Mouse (Mus musculus): ENCODE measurements around the gene Ccz1. TPM values are rescaled to one million over a fixed set of nuclear protein-coding genes. Genes with fewer than 3 reads are reported as not detected.

Gene Ccz1
- polyA plus RNA-seq, 2 experiments: 21.9 to 46.8 TPM

DNA sequence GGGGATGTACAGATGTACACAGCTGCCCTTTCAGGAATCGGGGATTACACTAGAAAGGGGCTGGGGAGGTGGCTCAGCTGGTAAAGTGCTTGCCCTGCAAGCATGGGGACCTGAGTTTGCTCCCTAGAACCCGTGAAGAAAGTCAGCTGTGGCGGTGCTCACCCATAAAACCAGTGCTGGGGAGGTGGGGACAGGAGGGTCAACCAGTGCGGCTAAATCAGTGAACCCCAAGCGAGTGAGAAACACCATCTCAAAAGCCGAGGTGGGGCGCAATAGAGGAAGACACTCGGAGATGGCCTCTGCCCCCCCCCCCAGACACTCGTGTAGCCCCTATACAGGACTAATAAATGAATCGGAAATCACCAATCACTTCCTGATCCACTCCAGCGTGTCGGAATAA, 48.0 kb downstream of the Ccz1 start:
- Histone ChIP-seq H3K9ac (replicated peaks) (no peak overlapping the region), H3K27ac (no peak overlapping the region), H3K4me2 (ENCODE audit: low read depth) (no peak overlapping the region), H3K4me1 (replicated peaks; ENCODE audit: control insufficient read depth in 2 of 2, insufficient read depth in 2 of 2, low read length in 1 of 2) (no peaks in the 10 kb centered on the region), H3K4me3 (ENCODE audit: insufficient read depth in 1 of 2, low read depth in 2 of 2, low read length in 2 of 2) (no peak overlapping the region), H3K9me3 (ENCODE audit: control insufficient read depth, low read length) (no peaks in the 10 kb centered on the region), H3K36me3 (replicated peaks; ENCODE audit: control insufficient read depth, insufficient read depth, low read depth) (no peaks in the 10 kb centered on the region), H3K27me3 (ENCODE audit: control insufficient read depth, insufficient read depth, low read length) (no peaks in the 10 kb centered on the region; the same call in 1 of the 2 replicates)
- WGBS (ENCODE audit: insufficient replicate concordance): 72% methylated on average over 12 of the region's 12 CpGs
- no peak for TF ChIP-seq CTCF (IDR thresholded peaks at IDR 0.05; ENCODE audit: low read depth)
- no peak for TF ChIP-seq EP300 (IDR thresholded peaks at IDR 0.05; ENCODE audit: low read depth)
- ATAC-seq (ENCODE audit: insufficient read depth) (no peak), DNase-seq (ENCODE audit: low read depth in 3 of 3, low spot score in 3 of 3) (no peak)

- 62% methylated on average over 12 of the region's 12 CpGs for WGBS (ENCODE audit: insufficient replicate concordance)
- TF ChIP-seq EP300 (IDR thresholded peaks at IDR 0.05; ENCODE audit: low read depth) (no peak), CTCF (IDR thresholded peaks at IDR 0.05; ENCODE audit: low read depth) (no peak)
- Histone ChIP-seq H3K4me2 (ENCODE audit: low read depth) (no peak overlapping the region), H3K27me3 (ENCODE audit: control insufficient read depth, insufficient read depth, low read length) (no peaks in the 10 kb centered on the region; the same call in 1 of the 2 replicates), H3K4me3 (ENCODE audit: insufficient read depth in 1 of 2, low read depth in 2 of 2, low read length in 2 of 2) (no peak overlapping the region), H3K4me1 (replicated peaks; ENCODE audit: control insufficient read depth in 2 of 2, insufficient read depth in 2 of 2, low read length in 1 of 2) (no peaks in the 10 kb centered on the region), H3K9me3 (ENCODE audit: control insufficient read depth, low read length) (no peaks in the 10 kb centered on the region), H3K36me3 (replicated peaks; ENCODE audit: control insufficient read depth, insufficient read depth, low read depth) (no peaks in the 10 kb centered on the region), H3K9ac (replicated peaks) (no peak overlapping the region), H3K27ac (no peak overlapping the region)
- DNase-seq (ENCODE audit: low read depth in 3 of 3, low spot score in 3 of 3) (no peak), ATAC-seq (ENCODE audit: insufficient read depth) (no peak)
These were observed 48.9 kb downstream of the Ccz1 start for GRCm38 (mm10) chr5:143965586-143966345.

DNA sequence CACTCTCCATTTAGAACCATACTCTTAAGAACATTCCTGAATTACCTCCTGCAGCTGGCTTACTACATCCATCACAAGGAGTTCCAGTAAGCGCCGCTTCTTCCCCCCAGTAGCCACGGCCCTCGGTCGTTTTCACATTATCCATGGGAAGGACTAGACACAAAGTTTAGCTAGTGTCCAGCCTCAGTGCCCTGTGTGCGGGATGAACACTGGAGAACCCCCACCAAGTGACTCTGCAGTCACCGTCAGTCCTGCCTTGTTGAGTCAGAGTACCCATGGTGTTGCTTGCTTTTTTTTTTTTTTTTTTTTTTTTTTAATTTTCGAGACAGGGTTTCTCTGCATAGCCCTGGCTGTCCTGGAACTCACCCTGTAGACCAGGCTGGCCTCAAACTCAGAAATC, 53.5 kb downstream of the Ccz1 start:
- Histone ChIP-seq H3K4me1 (replicated peaks; ENCODE audit: control insufficient read depth in 2 of 2, insufficient read depth in 2 of 2, low read length in 1 of 2) (no peaks in the 10 kb centered on the region), H3K9me3 (ENCODE audit: control insufficient read depth, low read length) (no peaks in the 10 kb centered on the region), H3K36me3 (replicated peaks; ENCODE audit: control insufficient read depth, insufficient read depth, low read depth) (no peaks in the 10 kb centered on the region), H3K27me3 (ENCODE audit: control insufficient read depth, insufficient read depth, low read length) (no peaks in the 10 kb centered on the region), H3K4me3 (ENCODE audit: insufficient read depth in 1 of 2, low read depth in 2 of 2, low read length in 2 of 2) (no peak overlapping the region), H3K4me2 (ENCODE audit: low read depth) (no peak overlapping the region), H3K9ac (replicated peaks) (no peak overlapping the region), H3K27ac (no peak overlapping the region)
- TF ChIP-seq EP300 (IDR thresholded peaks at IDR 0.05; ENCODE audit: low read depth) (no peak), CTCF (IDR thresholded peaks at IDR 0.05; ENCODE audit: low read depth) (no peak)
- no peak for DNase-seq (ENCODE audit: low read depth in 3 of 3, low spot score in 3 of 3)
- no peak for ATAC-seq (ENCODE audit: insufficient read depth)
- 76% methylated on average over 8 of the region's 8 CpGs for WGBS (ENCODE audit: insufficient replicate concordance)

DNA sequence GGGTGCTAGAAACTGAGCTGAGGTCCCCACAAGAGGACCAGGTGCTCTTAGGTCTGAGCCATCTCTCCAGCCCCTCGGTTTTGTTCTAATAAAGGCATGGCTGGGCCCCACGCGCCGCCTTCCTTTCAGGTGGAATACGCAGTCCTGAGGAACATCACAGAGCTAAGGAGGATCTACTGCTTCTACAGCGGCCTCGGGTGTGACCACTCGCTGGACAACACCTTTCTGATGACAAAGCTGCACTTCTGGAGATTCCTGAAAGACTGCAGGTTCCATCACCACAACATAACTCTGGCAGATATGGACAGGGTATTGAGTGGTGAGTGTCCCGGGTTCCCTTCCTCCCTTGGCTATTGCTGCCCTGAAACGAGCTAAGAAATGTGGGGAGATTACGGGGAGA, 55.1 kb downstream of the Ccz1 start:
- no peak overlapping the region for H3K27ac ChIP-seq
- no peak overlapping the region for H3K4me3 ChIP-seq (ENCODE audit: insufficient read depth in 1 of 2, low read depth in 2 of 2, low read length in 2 of 2)
- WGBS (ENCODE audit: insufficient replicate concordance): 77% methylated on average over 11 of the region's 11 CpGs
- H3K4me1 ChIP-seq (replicated peaks; ENCODE audit: control insufficient read depth in 2 of 2, insufficient read depth in 2 of 2, low read length in 1 of 2): no peaks in the 10 kb centered on the region
- no peaks in the 10 kb centered on the region for H3K9me3 ChIP-seq (ENCODE audit: control insufficient read depth, low read length)
- TF ChIP-seq CTCF (IDR thresholded peaks at IDR 0.05; ENCODE audit: low read depth) (no peak), EP300 (IDR thresholded peaks at IDR 0.05; ENCODE audit: low read depth) (no peak)
- H3K36me3 ChIP-seq (replicated peaks; ENCODE audit: control insufficient read depth, insufficient read depth, low read depth): no peaks in the 10 kb centered on the region
- DNase-seq (ENCODE audit: low read depth in 3 of 3, low spot score in 3 of 3) (no peak), ATAC-seq (ENCODE audit: insufficient read depth) (no peak)
- H3K9ac ChIP-seq (replicated peaks): no peak overlapping the region
- H3K27me3 ChIP-seq (ENCODE audit: control insufficient read depth, insufficient read depth, low read length): no peaks in the 10 kb centered on the region
- no peak overlapping the region for H3K4me2 ChIP-seq (ENCODE audit: low read depth)

- Histone ChIP-seq H3K4me2 (ENCODE audit: low read depth) (no peak overlapping the region), H3K4me1 (replicated peaks; ENCODE audit: control insufficient read depth in 2 of 2, insufficient read depth in 2 of 2, low read length in 1 of 2) (no peaks in the 10 kb centered on the region), H3K4me3 (ENCODE audit: insufficient read depth in 1 of 2, low read depth in 2 of 2, low read length in 2 of 2) (no peak overlapping the region), H3K27ac (no peak overlapping the region), H3K9me3 (ENCODE audit: control insufficient read depth, low read length) (no peaks in the 10 kb centered on the region), H3K9ac (replicated peaks) (no peak overlapping the region), H3K36me3 (replicated peaks; ENCODE audit: control insufficient read depth, insufficient read depth, low read depth) (no peaks in the 10 kb centered on the region), H3K27me3 (ENCODE audit: control insufficient read depth, insufficient read depth, low read length) (no peaks in the 10 kb centered on the region)
- ATAC-seq (ENCODE audit: insufficient read depth) (no peak), DNase-seq (ENCODE audit: low read depth in 3 of 3, low spot score in 3 of 3) (no peak)
- no peak for TF ChIP-seq EP300 (IDR thresholded peaks at IDR 0.05; ENCODE audit: low read depth)
- TF ChIP-seq CTCF (IDR thresholded peaks at IDR 0.05; ENCODE audit: low read depth): no peak
- WGBS (ENCODE audit: insufficient replicate concordance): 73% methylated on average over 6 of the region's 6 CpGs
These were observed 57.6 kb downstream of the Ccz1 start for GRCm38 (mm10) chr5:143957101-143957500.
